Mouse (Mus musculus): ENCODE results near the gene Mapk8ip3.

GRCm38 (mm10) chr17:24861785-24862184 lies 75.0 kb downstream of the Mapk8ip3 start:
- TF ChIP-seq POLR2A (IDR thresholded peaks at IDR 0.05; ENCODE audit: control insufficient read depth, low read depth, low read length) (no peak), CTCF (IDR thresholded peaks at IDR 0.05; ENCODE audit: control insufficient read depth, insufficient read depth, insufficient replicate concordance, low read depth, low read length) (no peak)

Data from testis, adult 2 months (tissue).